21 mouse cellular contexts compared by ENCODE assay signal in genomic region chr6:52463369-52463768, GRCm38 (mm10).
DNase-seq lines count a peak whose midpoint lies in the region; ATAC-seq and TF ChIP-seq lines count a peak whose summit lies in the region.
"Had no signal": no experiment of that assay in that cellular context is flagged by ENCODE, and none has a peak within 500 bp of the region (broad histone marks: within the 10 kb centered on the region; RNA-seq: fewer than 3 reads in every experiment).

No protein-coding gene starts in this region.

- TF ChIP-seq CTCF in layer of hippocampus, adult 2 months (conservative IDR thresholded peaks at IDR 0.05), result no peak

- ATAC-seq in frontal cortex, adult (ENCODE audit: low TSS enrichment), result peak; percentile 74
- ATAC-seq: activated CD4-positive, CD25-positive, alpha-beta regulatory T cell, adult 4 months; hindbrain, postnatal 0 days; intestine, embryonic 16.5 days; liver, embryonic 12.5 days had no signal

- H3K27ac ChIP-seq in layer of hippocampus, adult 2 months, result no peak overlapping the region
- H3K27ac ChIP-seq: embryonic facial prominence, embryonic 12.5 days; forebrain, embryonic 12.5 days; hindbrain, postnatal 0 days; limb, embryonic 13.5 days; liver, embryonic 12.5 days had no signal

- H3K4me3 ChIP-seq in layer of hippocampus, adult 2 months, result no peak overlapping the region
- H3K4me3 ChIP-seq: embryonic facial prominence, embryonic 12.5 days; forebrain, embryonic 12.5 days; limb, embryonic 13.5 days; liver, embryonic 12.5 days had no signal

- DNase-seq in layer of hippocampus, adult 2 months (ENCODE audit: low spot score in 2 of 2), result peak; percentile 13 to 35
- DNase-seq in layer of hippocampus, adult 9-10 months (ENCODE audit: low spot score), result no peak
- peak; percentile 39 to 44 for DNase-seq in frontal cortex, postnatal 10 days (ENCODE audit: low spot score in 2 of 2)
- peak; percentile 59 for DNase-seq in right cerebral cortex, postnatal 14 days
- DNase-seq in cerebellum, adult 9-10 months, result no peak
- DNase-seq in cerebellum, postnatal 10 days, result no peak
- DNase-seq in gastrocnemius, postnatal 4 days (ENCODE audit: low spot score in 2 of 2), result no peak
- DNase-seq: adrenal gland, adult 8-10 months; cerebellum, adult 9-11 months; kidney, postnatal 4 days; lung, adult 18-20 months; lung, postnatal 14 days; thymus, postnatal 25 days had no signal

Comparison
In these comparisons a context has a peak if more than half of its experiments do, and no peak if none do; other contexts are left out.
1. DNase-seq: peak in layer of hippocampus, adult 2 months (2 of 2), frontal cortex, postnatal 10 days (2 of 2) and right cerebral cortex, postnatal 14 days (single experiment); none in layer of hippocampus, adult 9-10 months (single experiment), cerebellum, adult 9-10 months (single experiment), cerebellum, postnatal 10 days (0 of 2) and gastrocnemius, postnatal 4 days (0 of 2).